Mouse (Mus musculus): Measurements from ENCODE around the gene Mgat3. TPM values are rescaled to one million over a fixed set of nuclear protein-coding genes. Genes with fewer than 3 reads are reported as not detected.

Gene Mgat3
- polyA plus RNA-seq, 1 experiment from 2014 or later: 12.2 TPM

DNA sequence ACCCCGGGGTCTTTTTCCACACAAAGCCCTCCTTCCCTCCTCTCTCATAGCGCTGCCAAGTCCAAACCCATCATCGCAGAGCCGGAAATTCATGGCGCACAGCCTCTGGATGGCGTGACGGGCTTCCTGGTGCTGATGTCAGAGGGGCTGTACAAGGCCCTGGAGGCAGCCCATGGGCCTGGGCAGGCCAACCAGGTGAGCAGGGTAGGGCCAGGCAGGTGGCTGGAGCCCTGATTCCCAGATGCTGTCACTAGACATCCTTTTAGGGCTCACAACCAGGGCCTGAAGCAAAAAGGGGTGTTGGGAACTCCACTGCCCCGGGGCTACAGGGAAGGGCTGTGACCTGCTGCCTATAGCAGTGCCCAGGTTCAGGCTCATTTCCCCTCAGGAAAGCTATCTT is 17.8 kb upstream of the Mgat3 start:
- TF ChIP-seq CTCF (IDR thresholded peaks at IDR 0.05; ENCODE audit: low read depth): no peak
- Histone ChIP-seq H3K27me3 (replicated peaks; ENCODE audit: control insufficient read depth, insufficient read depth, low read length) (no peaks in the 10 kb centered on the region), H3K27ac (ENCODE audit: low read depth, low read length) (no peak overlapping the region), H3K36me3 (ENCODE audit: control insufficient read depth, insufficient read depth) (peaks cover 65% of the 10 kb centered on the region), H3K9me3 (ENCODE audit: control insufficient read depth) (no peaks in the 10 kb centered on the region), H3K4me3 (ENCODE audit: low read depth, low read length) (no peak overlapping the region), H3K4me1 (replicated peaks; ENCODE audit: control insufficient read depth, insufficient read depth, low read length) (peaks cover 21% of the 10 kb centered on the region), H3K4me2 (replicated peaks; ENCODE audit: low read depth) (no peak overlapping the region), H3K9ac (ENCODE audit: low read depth, low read length) (no peak overlapping the region)
- no peak for ATAC-seq
- 87% methylated on average over 8 of the region's 8 CpGs for WGBS

DNA sequence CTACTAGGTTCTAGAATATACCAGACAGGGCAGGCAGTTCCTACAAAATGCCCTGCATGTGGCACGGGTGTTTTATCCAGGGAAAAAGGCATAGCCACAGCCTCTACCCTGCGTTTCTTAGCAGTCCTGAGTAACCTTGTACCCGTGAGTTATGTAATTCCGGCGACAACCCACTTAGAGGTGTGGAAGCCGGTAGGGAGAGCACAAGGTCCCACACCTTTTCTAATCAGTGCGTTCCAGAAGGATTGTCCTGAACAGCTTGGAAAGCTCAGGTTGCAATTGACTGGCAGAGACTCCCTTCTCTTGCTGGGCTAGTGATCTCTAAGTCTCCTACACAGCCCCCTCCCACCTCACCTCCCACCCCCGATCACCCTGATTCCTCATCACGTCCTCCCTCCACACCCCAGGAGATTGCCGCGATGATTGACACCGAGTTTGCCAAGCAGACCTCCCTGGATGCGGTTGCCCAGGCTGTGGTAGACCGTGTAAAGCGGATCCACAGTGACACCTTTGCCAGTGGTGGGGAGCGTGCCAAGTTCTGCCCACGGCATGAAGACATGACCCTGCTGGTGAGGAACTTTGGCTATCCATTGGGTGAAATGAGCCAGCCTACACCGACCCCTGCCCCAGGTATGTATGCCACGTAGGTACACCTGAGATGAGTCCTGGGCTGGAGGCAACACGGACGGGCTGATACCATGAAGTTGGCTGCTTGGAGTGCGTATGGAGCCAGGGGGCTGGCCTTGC is 16.2 kb upstream of the Mgat3 start:
- 0 out of 2 replicates have a peak, but pooled peaks have one; percentile 16 for ATAC-seq
- 62% methylated on average over 22 of the region's 22 CpGs for WGBS
- H3K36me3 ChIP-seq (ENCODE audit: control insufficient read depth, insufficient read depth): peaks cover 70% of the 10 kb centered on the region
- peak overlapping the region; percentile 57 for H3K27ac ChIP-seq (ENCODE audit: low read depth, low read length)
- no peak for TF ChIP-seq CTCF (IDR thresholded peaks at IDR 0.05; ENCODE audit: low read depth)
- H3K4me2 ChIP-seq (replicated peaks; ENCODE audit: low read depth): no peak overlapping the region
- no peak overlapping the region for H3K9ac ChIP-seq (ENCODE audit: low read depth, low read length)
- H3K27me3 ChIP-seq (replicated peaks; ENCODE audit: control insufficient read depth, insufficient read depth, low read length): no peaks in the 10 kb centered on the region
- H3K4me3 ChIP-seq (ENCODE audit: low read depth, low read length): no peak overlapping the region
- H3K4me1 ChIP-seq (replicated peaks; ENCODE audit: control insufficient read depth, insufficient read depth, low read length): peaks cover 21% of the 10 kb centered on the region
- H3K9me3 ChIP-seq (ENCODE audit: control insufficient read depth): no peaks in the 10 kb centered on the region

DNA sequence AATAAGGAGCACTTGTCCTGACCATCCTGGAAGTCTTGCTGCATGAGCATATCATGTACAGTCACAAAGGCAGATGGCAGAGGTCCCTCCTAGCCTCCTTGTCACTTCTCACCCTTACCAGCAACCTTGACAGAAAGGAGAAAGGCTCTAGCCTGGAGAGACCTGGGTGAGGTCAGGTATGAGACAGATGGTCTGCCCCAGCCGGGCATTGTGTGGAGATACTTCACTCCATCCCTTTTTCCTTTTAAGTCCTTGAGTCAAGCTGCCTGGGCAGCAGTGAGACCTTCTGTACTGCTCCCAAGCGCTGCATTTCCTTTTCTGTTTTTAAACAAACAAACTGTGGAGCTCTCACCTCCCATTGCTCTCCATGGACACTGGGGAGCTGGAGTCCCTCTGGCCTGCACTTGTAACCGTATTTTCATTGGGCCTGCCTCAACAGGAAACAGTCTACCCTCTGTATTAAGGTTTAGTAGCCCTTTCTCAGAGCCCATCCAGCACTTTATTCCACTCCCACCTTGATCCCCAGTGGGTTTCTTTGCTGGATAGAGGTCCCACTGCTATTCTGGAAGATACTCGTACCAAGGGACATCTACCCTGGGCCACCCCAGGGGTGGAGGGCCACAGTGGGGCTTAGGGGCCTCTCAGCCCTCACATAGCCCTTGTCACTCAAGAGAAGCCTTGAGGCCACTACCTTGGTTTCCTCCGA is 15.4 kb upstream of the Mgat3 start:
- Histone ChIP-seq H3K27me3 (replicated peaks; ENCODE audit: control insufficient read depth, insufficient read depth, low read length) (no peaks in the 10 kb centered on the region), H3K27ac (ENCODE audit: low read depth, low read length) (peak overlapping the region; percentile 77), H3K4me3 (ENCODE audit: low read depth, low read length) (no peak overlapping the region), H3K36me3 (ENCODE audit: control insufficient read depth, insufficient read depth) (peaks cover 74% of the 10 kb centered on the region), H3K9me3 (ENCODE audit: control insufficient read depth) (no peaks in the 10 kb centered on the region), H3K4me2 (replicated peaks; ENCODE audit: low read depth) (no peak overlapping the region), H3K4me1 (replicated peaks; ENCODE audit: control insufficient read depth, insufficient read depth, low read length) (peaks cover 21% of the 10 kb centered on the region), H3K9ac (ENCODE audit: low read depth, low read length) (no peak overlapping the region)
- no peak for ATAC-seq
- WGBS: 52% methylated on average over 5 of the region's 5 CpGs
- no peak for TF ChIP-seq CTCF (IDR thresholded peaks at IDR 0.05; ENCODE audit: low read depth)

DNA sequence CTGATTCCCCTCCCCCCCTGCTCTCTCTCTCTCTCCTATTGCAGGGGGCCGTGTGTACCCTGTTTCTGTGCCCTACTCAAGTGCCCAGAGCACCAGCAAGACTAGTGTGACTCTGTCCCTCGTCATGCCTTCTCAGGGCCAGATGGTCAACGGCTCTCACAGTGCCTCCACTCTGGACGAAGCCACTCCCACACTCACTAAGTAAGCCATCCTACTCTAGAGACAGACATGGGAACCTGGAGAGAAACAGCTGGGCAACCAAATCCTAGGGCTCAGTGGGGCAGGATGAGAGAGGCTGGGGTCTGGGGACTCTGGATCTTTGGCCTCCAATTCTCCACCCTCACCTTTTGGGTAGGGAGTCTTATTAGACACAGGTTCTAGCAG is 14.8 kb upstream of the Mgat3 start:
- Histone ChIP-seq H3K36me3 (ENCODE audit: control insufficient read depth, insufficient read depth) (peaks cover 70% of the 10 kb centered on the region), H3K4me2 (replicated peaks; ENCODE audit: low read depth) (no peak overlapping the region), H3K9me3 (ENCODE audit: control insufficient read depth) (no peaks in the 10 kb centered on the region), H3K27me3 (replicated peaks; ENCODE audit: control insufficient read depth, insufficient read depth, low read length) (no peaks in the 10 kb centered on the region), H3K4me3 (ENCODE audit: low read depth, low read length) (no peak overlapping the region), H3K9ac (ENCODE audit: low read depth, low read length) (no peak overlapping the region), H3K27ac (ENCODE audit: low read depth, low read length) (peak overlapping the region; percentile 77), H3K4me1 (replicated peaks; ENCODE audit: control insufficient read depth, insufficient read depth, low read length) (peaks cover 21% of the 10 kb centered on the region)
- ATAC-seq: no peak
- TF ChIP-seq CTCF (IDR thresholded peaks at IDR 0.05; ENCODE audit: low read depth): no peak
- WGBS: 25% methylated on average over 4 of the region's 4 CpGs

DNA sequence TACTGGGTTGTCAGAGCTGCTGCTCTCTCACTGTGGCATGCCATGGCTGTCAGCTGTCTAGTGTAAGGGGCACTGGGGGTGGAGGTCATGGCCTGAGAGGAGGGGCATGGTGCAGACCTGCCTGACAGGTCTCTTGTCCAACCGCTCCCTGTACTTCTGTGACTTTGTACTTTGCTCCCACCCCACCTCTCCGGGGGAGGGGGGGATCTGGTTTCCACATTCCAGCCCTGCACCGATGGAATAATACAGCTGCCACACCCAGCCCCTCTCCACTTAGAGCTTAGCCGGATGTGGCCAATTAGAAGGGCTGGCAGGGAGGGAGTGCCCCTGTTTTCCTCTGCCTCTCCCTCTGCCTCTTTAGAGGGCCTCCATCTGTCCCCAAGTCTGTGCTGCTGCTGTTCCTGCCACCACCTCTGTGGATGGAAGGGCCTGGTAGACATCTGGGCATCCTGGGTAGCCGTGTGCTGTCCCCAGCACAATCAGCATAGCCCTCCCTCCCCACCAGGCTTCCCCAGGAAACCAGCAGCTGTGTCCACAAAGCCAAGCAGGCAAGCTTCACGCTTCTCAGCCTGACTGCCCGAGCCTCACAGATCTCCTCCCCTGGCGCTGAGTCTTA is 14.1 kb upstream of the Mgat3 start:
- 0 out of 2 replicates have a peak, but pooled peaks have one; percentile 3 for TF ChIP-seq CTCF (IDR thresholded peaks at IDR 0.05; ENCODE audit: low read depth)
- WGBS: 18% methylated on average over 8 of the region's 8 CpGs

DNA sequence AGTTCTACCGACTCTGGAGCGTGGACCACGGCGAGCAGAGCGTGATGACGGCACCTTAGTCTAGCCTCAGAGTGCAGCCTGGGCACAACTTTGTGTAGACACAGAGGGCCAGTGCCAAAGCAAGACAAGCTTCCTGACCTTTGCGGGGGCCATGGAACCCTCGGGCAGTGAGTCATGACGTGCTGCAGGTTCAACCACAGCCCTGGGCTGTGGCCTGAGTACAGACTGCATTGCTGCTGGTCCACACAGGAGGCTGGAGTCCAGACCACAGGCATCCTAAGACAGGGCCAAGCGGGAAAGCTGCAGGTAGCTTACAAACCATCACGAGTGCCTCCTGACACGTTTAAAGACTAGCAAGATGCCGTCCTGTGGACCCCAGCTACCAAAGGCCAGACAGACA is 13.3 kb upstream of the Mgat3 start:
- Histone ChIP-seq H3K9ac (ENCODE audit: low read depth, low read length) (0 out of 2 replicates have a peak overlapping the region, but pooled peaks have one; percentile 3), H3K36me3 (ENCODE audit: control insufficient read depth, insufficient read depth) (peaks cover 55% of the 10 kb centered on the region), H3K9me3 (ENCODE audit: control insufficient read depth) (no peaks in the 10 kb centered on the region), H3K4me1 (replicated peaks; ENCODE audit: control insufficient read depth, insufficient read depth, low read length) (peaks cover 21% of the 10 kb centered on the region), H3K27me3 (replicated peaks; ENCODE audit: control insufficient read depth, insufficient read depth, low read length) (no peaks in the 10 kb centered on the region), H3K27ac (ENCODE audit: low read depth, low read length) (peak overlapping the region; percentile 77), H3K4me3 (ENCODE audit: low read depth, low read length) (no peak overlapping the region), H3K4me2 (replicated peaks; ENCODE audit: low read depth) (no peak overlapping the region)
- no peak for TF ChIP-seq CTCF (IDR thresholded peaks at IDR 0.05; ENCODE audit: low read depth)
- WGBS: 73% methylated on average over 13 of the region's 13 CpGs
- ATAC-seq: no peak

More for the DNA sequence above, 14.1 kb upstream of the Mgat3 start:
- peak; percentile 92 for ATAC-seq
- Histone ChIP-seq H3K9me3 (ENCODE audit: control insufficient read depth) (no peaks in the 10 kb centered on the region), H3K4me2 (replicated peaks; ENCODE audit: low read depth) (no peak overlapping the region; the same call in 1 of the 2 replicates), H3K9ac (ENCODE audit: low read depth, low read length) (no peak overlapping the region), H3K27me3 (replicated peaks; ENCODE audit: control insufficient read depth, insufficient read depth, low read length) (no peaks in the 10 kb centered on the region), H3K4me1 (replicated peaks; ENCODE audit: control insufficient read depth, insufficient read depth, low read length) (peaks cover 21% of the 10 kb centered on the region), H3K4me3 (ENCODE audit: low read depth, low read length) (no peak overlapping the region), H3K36me3 (ENCODE audit: control insufficient read depth, insufficient read depth) (peaks cover 63% of the 10 kb centered on the region), H3K27ac (ENCODE audit: low read depth, low read length) (peak overlapping the region; percentile 77)

Data from intestine, postnatal 0 days (tissue).